Mouse (Mus musculus): ENCODE measurements at regions not wholly inside any gene's neighbourhood (a gene's known extent, or its start where the extent isn't known, plus 50 kb on each side); places are given as distances from the start of the nearest gene placed in this dataset.

- WGBS, result 76% methylated on average over 6 of the region's 6 CpGs
- no peak for DNase-seq
- H3K4me1 ChIP-seq (replicated peaks; ENCODE audit: control insufficient read depth, insufficient read depth, low read length), result no peaks in the 10 kb centered on the region
- H3K36me3 ChIP-seq (ENCODE audit: control insufficient read depth, insufficient read depth, low read length), result no peaks in the 10 kb centered on the region
- no peak overlapping the region for H3K4me3 ChIP-seq (ENCODE audit: control insufficient read depth, insufficient read depth, low read length)
- H3K27ac ChIP-seq (ENCODE audit: control insufficient read depth, insufficient read depth, low read length), result no peak overlapping the region
- H3K27me3 ChIP-seq (ENCODE audit: control insufficient read depth, insufficient read depth, low read length), result no peaks in the 10 kb centered on the region
- TF ChIP-seq CTCF (IDR thresholded peaks at IDR 0.05; ENCODE audit: borderline replicate concordance, control insufficient read depth, extremely low read depth, insufficient read depth, low read length, poor library complexity), result no peak
- no peak for TF ChIP-seq POLR2A (IDR thresholded peaks at IDR 0.05; ENCODE audit: control insufficient read depth, extremely low read depth, insufficient read depth, low read length, poor library complexity)
These were observed 54.2 kb downstream of the Gjd2 start for GRCm38 (mm10) chr2:113959025-113959767.

- Histone ChIP-seq H3K27ac (ENCODE audit: control insufficient read depth, insufficient read depth, low read length) (no peak overlapping the region), H3K36me3 (ENCODE audit: control insufficient read depth, insufficient read depth, low read length) (no peaks in the 10 kb centered on the region), H3K27me3 (ENCODE audit: control insufficient read depth, insufficient read depth, low read length) (no peaks in the 10 kb centered on the region), H3K4me3 (ENCODE audit: control insufficient read depth, insufficient read depth, low read length) (no peak overlapping the region), H3K4me1 (replicated peaks; ENCODE audit: control insufficient read depth, insufficient read depth, low read length) (no peaks in the 10 kb centered on the region)
- DNase-seq, result no peak
- TF ChIP-seq CTCF (IDR thresholded peaks at IDR 0.05; ENCODE audit: borderline replicate concordance, control insufficient read depth, extremely low read depth, insufficient read depth, low read length, poor library complexity), result no peak
- TF ChIP-seq POLR2A (IDR thresholded peaks at IDR 0.05; ENCODE audit: control insufficient read depth, extremely low read depth, insufficient read depth, low read length, poor library complexity), result no peak
These were observed 60.9 kb downstream of the Gjd2 start for GRCm38 (mm10) chr2:113952480-113952879.

- WGBS, result 79% methylated on average over 2 of the region's 2 CpGs
- no peak overlapping the region for H3K4me3 ChIP-seq (ENCODE audit: control insufficient read depth, insufficient read depth, low read length)
- no peak for TF ChIP-seq CTCF (IDR thresholded peaks at IDR 0.05; ENCODE audit: borderline replicate concordance, control insufficient read depth, extremely low read depth, insufficient read depth, low read length, poor library complexity)
- TF ChIP-seq POLR2A (IDR thresholded peaks at IDR 0.05; ENCODE audit: control insufficient read depth, extremely low read depth, insufficient read depth, low read length, poor library complexity), result no peak
- H3K27ac ChIP-seq (ENCODE audit: control insufficient read depth, insufficient read depth, low read length), result no peak overlapping the region
- H3K4me1 ChIP-seq (replicated peaks; ENCODE audit: control insufficient read depth, insufficient read depth, low read length), result no peaks in the 10 kb centered on the region
- no peaks in the 10 kb centered on the region for H3K36me3 ChIP-seq (ENCODE audit: control insufficient read depth, insufficient read depth, low read length)
- no peaks in the 10 kb centered on the region for H3K27me3 ChIP-seq (ENCODE audit: control insufficient read depth, insufficient read depth, low read length)
- DNase-seq, result no peak
These were observed 64.0 kb downstream of the Gjd2 start for GRCm38 (mm10) chr2:113949296-113949990.

GRCm38 (mm10) chr2:113931689-113932088 is 81.7 kb downstream of the Gjd2 start:
- Histone ChIP-seq H3K4me3 (ENCODE audit: control insufficient read depth, insufficient read depth, low read length) (no peak overlapping the region), H3K4me1 (replicated peaks; ENCODE audit: control insufficient read depth, insufficient read depth, low read length) (no peaks in the 10 kb centered on the region), H3K27me3 (ENCODE audit: control insufficient read depth, insufficient read depth, low read length) (no peaks in the 10 kb centered on the region), H3K27ac (ENCODE audit: control insufficient read depth, insufficient read depth, low read length) (no peak overlapping the region), H3K36me3 (ENCODE audit: control insufficient read depth, insufficient read depth, low read length) (no peaks in the 10 kb centered on the region)
- TF ChIP-seq CTCF (IDR thresholded peaks at IDR 0.05; ENCODE audit: borderline replicate concordance, control insufficient read depth, extremely low read depth, insufficient read depth, low read length, poor library complexity) (no peak), POLR2A (IDR thresholded peaks at IDR 0.05; ENCODE audit: control insufficient read depth, extremely low read depth, insufficient read depth, low read length, poor library complexity) (no peak)
- DNase-seq, result no peak
- WGBS, result 95% methylated on average over 4 of the region's 4 CpGs

GRCm38 (mm10) chr2:113930948-113931347 is 82.5 kb downstream of the Gjd2 start:
- DNase-seq, result no peak
- Histone ChIP-seq H3K36me3 (ENCODE audit: control insufficient read depth, insufficient read depth, low read length) (no peaks in the 10 kb centered on the region), H3K27me3 (ENCODE audit: control insufficient read depth, insufficient read depth, low read length) (no peaks in the 10 kb centered on the region), H3K27ac (ENCODE audit: control insufficient read depth, insufficient read depth, low read length) (no peak overlapping the region), H3K4me3 (ENCODE audit: control insufficient read depth, insufficient read depth, low read length) (no peak overlapping the region), H3K4me1 (replicated peaks; ENCODE audit: control insufficient read depth, insufficient read depth, low read length) (no peaks in the 10 kb centered on the region)
- WGBS, result 65% methylated on average over 1 of the region's 1 CpGs
- no peak for TF ChIP-seq POLR2A (IDR thresholded peaks at IDR 0.05; ENCODE audit: control insufficient read depth, extremely low read depth, insufficient read depth, low read length, poor library complexity)
- no peak for TF ChIP-seq CTCF (IDR thresholded peaks at IDR 0.05; ENCODE audit: borderline replicate concordance, control insufficient read depth, extremely low read depth, insufficient read depth, low read length, poor library complexity)

GRCm38 (mm10) chr2:113929650-113930049 is 81.2 kb upstream of the Arhgap11a start:
- H3K36me3 ChIP-seq (ENCODE audit: control insufficient read depth, insufficient read depth, low read length), result no peaks in the 10 kb centered on the region
- no peak overlapping the region for H3K4me3 ChIP-seq (ENCODE audit: control insufficient read depth, insufficient read depth, low read length)
- TF ChIP-seq CTCF (IDR thresholded peaks at IDR 0.05; ENCODE audit: borderline replicate concordance, control insufficient read depth, extremely low read depth, insufficient read depth, low read length, poor library complexity), result no peak

More at GRCm38 (mm10) chr2:113929650-113930049, 81.2 kb upstream of the Arhgap11a start:
- 98% methylated on average over 1 of the region's 1 CpGs for WGBS
- Histone ChIP-seq H3K27ac (ENCODE audit: control insufficient read depth, insufficient read depth, low read length) (no peak overlapping the region), H3K4me1 (replicated peaks; ENCODE audit: control insufficient read depth, insufficient read depth, low read length) (no peaks in the 10 kb centered on the region), H3K27me3 (ENCODE audit: control insufficient read depth, insufficient read depth, low read length) (no peaks in the 10 kb centered on the region)
- no peak for DNase-seq

All from thymus, adult 2 months (tissue).